Mouse (Mus musculus) neural tube, embryonic 15.5 days (tissue): ENCODE measurements at regions not wholly inside any gene's neighbourhood (a gene's known extent, or its start where the extent isn't known, plus 50 kb on each side); places are given as distances from the start of the nearest gene placed in this dataset.

Experiments used
- ATAC-seq: fragments of 200-750 bp; cut with Nextera tagmentation; 2 replicates; pipeline ENCODE4 v1.8.0; 2017; ENCODE audit warnings: mild to moderate bottlenecking, moderate TSS enrichment, moderate library complexity; ENCODE audit not compliant: low FRiP score
- H3K27ac ChIP-seq: fragments of 300-500 bp; sonication (generic); replicated peaks from 2 replicates; pipeline ENCODE4 v1.5.1; 2015; ENCODE audit warnings: mild to moderate bottlenecking, inconsistent platforms
- H3K27me3 ChIP-seq: fragments of 300-500 bp; sonication (generic); replicated peaks from 2 replicates; pipeline ENCODE4 v1.6.1; 2015; ENCODE audit warnings: inconsistent platforms
- H3K36me3 ChIP-seq: fragments of 300-500 bp; sonication (generic); 2 replicates; pipeline ENCODE4 v1.6.1; 2015; ENCODE audit warnings: inconsistent platforms
- H3K4me1 ChIP-seq: fragments of 300-500 bp; sonication (generic); 2 replicates; pipeline ENCODE4 v1.6.1; 2015; ENCODE audit warnings: inconsistent platforms
- H3K4me2 ChIP-seq: fragments of 300-500 bp; sonication (generic); 2 replicates; pipeline ENCODE4 v1.6.1; 2015; ENCODE audit warnings: inconsistent platforms, mild to moderate bottlenecking, moderate library complexity
- H3K4me3 ChIP-seq: fragments of 300-500 bp; sonication (generic); replicated peaks from 2 replicates; pipeline ENCODE4 v1.5.1; 2015; ENCODE audit warnings: mild to moderate bottlenecking, inconsistent platforms
- H3K9ac ChIP-seq: fragments of 300-500 bp; sonication (generic); replicated peaks from 2 replicates; pipeline ENCODE4 v1.6.1; 2015; ENCODE audit warnings: mild to moderate bottlenecking, inconsistent platforms
- H3K9me3 ChIP-seq: fragments of 300-500 bp; sonication (generic); replicated peaks from 2 replicates; pipeline ENCODE4 v1.6.1; 2016; ENCODE audit warnings: inconsistent platforms
- WGBS: fragments of 180-500 bp; shearing (Covaris S2); methylation state at CpG from one replicate; pipeline ENCODE4 v1.1.7; 2015; ENCODE audit warnings: mixed read lengths; 5-methylcytosine and 5-hydroxymethylcytosine counted together

GRCm38 (mm10) chr13:44346636-44347035, 382.6 kb upstream of the Jarid2 start:
- Histone ChIP-seq H3K9me3 (no peaks in the 10 kb centered on the region), H3K27me3 (no peaks in the 10 kb centered on the region), H3K4me1 (no peaks in the 10 kb centered on the region), H3K36me3 (no peaks in the 10 kb centered on the region), H3K9ac (no peak overlapping the region), H3K27ac (no peak overlapping the region), H3K4me3 (no peak overlapping the region), H3K4me2 (no peak overlapping the region)
- ATAC-seq: no peak
- WGBS: 57% methylated on average over 4 of the region's 4 CpGs

- Histone ChIP-seq H3K9me3 (no peaks in the 10 kb centered on the region), H3K4me3 (no peak overlapping the region), H3K27me3 (no peaks in the 10 kb centered on the region), H3K27ac (no peak overlapping the region), H3K4me2 (no peak overlapping the region), H3K9ac (no peak overlapping the region), H3K4me1 (no peaks in the 10 kb centered on the region), H3K36me3 (no peaks in the 10 kb centered on the region)
- ATAC-seq: no peak
- 57% methylated on average over 9 of the region's 9 CpGs for WGBS
Measured at GRCm38 (mm10) chr13:44347662-44348061, 381.6 kb upstream of the Jarid2 start.

DNA sequence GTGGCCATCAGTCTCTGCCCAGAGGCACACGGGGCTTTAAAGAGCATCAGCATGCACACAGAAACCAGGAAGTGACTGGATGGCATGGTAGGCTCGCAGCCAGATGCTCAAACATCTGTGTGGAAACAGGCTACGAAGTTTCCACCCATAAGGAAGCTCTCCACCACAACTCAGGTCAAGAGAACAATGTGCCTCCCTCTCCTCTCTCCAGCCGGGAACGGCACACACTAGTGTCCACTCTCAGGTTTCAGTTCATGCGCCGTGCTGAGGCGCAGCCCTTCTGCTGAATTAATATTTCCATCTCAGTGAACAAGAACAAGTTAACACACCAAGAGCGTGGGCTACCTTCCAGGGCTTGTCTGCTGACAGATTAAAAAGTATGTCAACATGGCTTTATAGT, 375.4 kb upstream of the Jarid2 start:
- Histone ChIP-seq H3K4me2 (no peak overlapping the region), H3K9me3 (no peaks in the 10 kb centered on the region), H3K4me3 (no peak overlapping the region), H3K27ac (no peak overlapping the region), H3K27me3 (no peaks in the 10 kb centered on the region), H3K4me1 (no peaks in the 10 kb centered on the region), H3K9ac (no peak overlapping the region), H3K36me3 (no peaks in the 10 kb centered on the region)
- ATAC-seq: no peak
- WGBS: 36% methylated on average over 9 of the region's 9 CpGs

DNA sequence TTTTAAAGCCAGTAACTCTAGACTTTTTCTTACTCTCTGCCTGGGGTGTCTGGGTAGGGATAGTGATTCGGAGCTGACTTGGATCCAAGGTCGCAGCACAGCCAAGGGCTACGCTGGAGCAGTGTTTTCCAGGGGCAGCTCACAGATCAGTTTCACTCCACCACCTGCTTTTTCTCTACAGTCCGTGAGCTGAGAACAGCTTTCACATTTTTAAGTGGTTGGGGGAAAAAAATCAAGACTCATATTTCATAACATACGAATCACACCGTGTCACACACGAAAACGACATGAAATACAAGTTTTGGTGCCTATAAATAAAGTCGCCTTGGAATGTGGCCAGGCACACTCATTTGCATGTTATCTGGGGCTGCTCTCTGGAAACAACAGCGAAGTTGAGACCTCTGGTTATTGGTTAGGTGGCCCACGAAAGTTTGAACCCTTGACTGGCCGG, 373.5 kb upstream of the Jarid2 start:
- no peak overlapping the region for H3K27ac ChIP-seq
- H3K27me3 ChIP-seq: no peaks in the 10 kb centered on the region
- 64% methylated on average over 12 of the region's 12 CpGs for WGBS
- H3K36me3 ChIP-seq: no peaks in the 10 kb centered on the region
- no peak overlapping the region for H3K9ac ChIP-seq
- no peak overlapping the region for H3K4me3 ChIP-seq
- H3K9me3 ChIP-seq: no peaks in the 10 kb centered on the region
- no peak overlapping the region for H3K4me2 ChIP-seq
- H3K4me1 ChIP-seq: no peaks in the 10 kb centered on the region
- ATAC-seq: no peak

DNA sequence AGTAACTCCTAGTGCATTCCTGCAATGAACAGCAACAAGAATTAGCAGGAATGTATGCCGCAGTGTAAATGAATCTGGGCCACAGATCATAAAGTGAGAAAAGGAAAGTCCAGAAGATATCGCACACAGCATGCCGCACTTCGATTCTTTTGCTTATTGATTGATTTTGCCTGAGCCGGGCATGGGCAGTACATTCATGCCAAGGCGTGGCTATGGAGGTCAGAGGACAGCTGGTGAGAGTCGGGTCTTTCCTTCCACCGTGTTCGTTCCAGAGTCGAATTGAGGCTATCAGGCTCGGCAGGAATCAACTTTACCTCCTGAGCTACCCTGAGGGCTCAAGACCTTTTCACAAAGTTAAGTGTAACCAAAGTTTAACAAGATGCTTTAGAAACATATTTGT, 372.3 kb upstream of the Jarid2 start:
- 90% methylated on average over 11 of the region's 11 CpGs for WGBS
- Histone ChIP-seq H3K27me3 (no peaks in the 10 kb centered on the region), H3K27ac (no peak overlapping the region), H3K9ac (no peak overlapping the region), H3K4me1 (no peaks in the 10 kb centered on the region), H3K4me3 (no peak overlapping the region), H3K4me2 (no peak overlapping the region), H3K36me3 (no peaks in the 10 kb centered on the region), H3K9me3 (no peaks in the 10 kb centered on the region)
- ATAC-seq: no peak

DNA sequence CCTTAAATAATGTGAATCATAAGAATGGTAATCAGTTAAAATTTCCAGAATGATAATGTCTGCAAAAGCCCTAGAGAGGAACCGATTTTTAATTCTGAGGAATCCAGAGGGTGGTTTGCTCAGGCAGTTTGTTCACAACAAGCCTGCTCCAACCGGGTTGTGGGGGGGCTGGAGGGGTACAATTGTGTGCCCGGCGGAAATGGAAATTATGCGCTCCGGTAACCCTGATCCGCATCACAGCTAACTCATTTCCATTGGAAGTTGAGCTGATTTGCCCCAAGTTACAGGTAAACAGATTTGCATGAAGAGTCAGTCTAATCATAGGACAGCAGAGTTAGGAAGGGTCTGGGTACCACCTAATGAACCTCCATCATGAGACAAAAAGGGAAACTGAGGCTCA, 369.9 kb upstream of the Jarid2 start:
- Histone ChIP-seq H3K27me3 (no peaks in the 10 kb centered on the region), H3K36me3 (no peaks in the 10 kb centered on the region), H3K27ac (no peak overlapping the region), H3K4me1 (no peaks in the 10 kb centered on the region), H3K4me3 (no peak overlapping the region), H3K9ac (no peak overlapping the region), H3K4me2 (no peak overlapping the region), H3K9me3 (no peaks in the 10 kb centered on the region)
- ATAC-seq: no peak
- WGBS: 73% methylated on average over 7 of the region's 7 CpGs

DNA sequence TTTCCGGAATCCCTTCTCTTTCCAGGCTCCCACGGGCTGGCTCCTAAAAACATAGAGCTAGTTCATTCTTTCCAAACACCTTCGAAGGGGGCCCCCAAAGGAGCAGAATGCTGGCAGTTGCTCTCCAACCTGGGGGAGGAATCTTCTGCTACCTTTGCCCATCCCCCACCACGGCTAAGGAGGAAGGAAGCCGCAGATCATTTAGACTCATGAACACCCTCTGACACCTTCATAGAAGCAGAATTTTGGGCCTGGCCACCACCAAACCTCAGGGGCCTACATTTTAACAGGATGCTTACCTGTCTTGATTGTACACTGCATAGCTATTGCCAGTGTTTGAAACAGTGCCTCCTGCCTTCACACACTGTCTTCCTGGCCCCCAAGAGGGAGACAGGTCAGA, 369.3 kb upstream of the Jarid2 start:
- Histone ChIP-seq H3K9ac (no peak overlapping the region), H3K4me1 (no peaks in the 10 kb centered on the region), H3K36me3 (no peaks in the 10 kb centered on the region), H3K27me3 (no peaks in the 10 kb centered on the region), H3K4me3 (no peak overlapping the region), H3K27ac (no peak overlapping the region), H3K4me2 (no peak overlapping the region), H3K9me3 (no peaks in the 10 kb centered on the region)
- WGBS: 76% methylated on average over 5 of the region's 5 CpGs
- no peak for ATAC-seq

GRCm38 (mm10) chr13:44360725-44361290, 368.5 kb upstream of the Jarid2 start:
- no peak for ATAC-seq
- Histone ChIP-seq H3K9me3 (no peaks in the 10 kb centered on the region), H3K4me3 (no peak overlapping the region), H3K4me1 (no peaks in the 10 kb centered on the region), H3K4me2 (no peak overlapping the region), H3K27me3 (no peaks in the 10 kb centered on the region), H3K27ac (no peak overlapping the region), H3K36me3 (no peaks in the 10 kb centered on the region), H3K9ac (no peak overlapping the region)
- 76% methylated on average over 15 of the region's 15 CpGs for WGBS

DNA sequence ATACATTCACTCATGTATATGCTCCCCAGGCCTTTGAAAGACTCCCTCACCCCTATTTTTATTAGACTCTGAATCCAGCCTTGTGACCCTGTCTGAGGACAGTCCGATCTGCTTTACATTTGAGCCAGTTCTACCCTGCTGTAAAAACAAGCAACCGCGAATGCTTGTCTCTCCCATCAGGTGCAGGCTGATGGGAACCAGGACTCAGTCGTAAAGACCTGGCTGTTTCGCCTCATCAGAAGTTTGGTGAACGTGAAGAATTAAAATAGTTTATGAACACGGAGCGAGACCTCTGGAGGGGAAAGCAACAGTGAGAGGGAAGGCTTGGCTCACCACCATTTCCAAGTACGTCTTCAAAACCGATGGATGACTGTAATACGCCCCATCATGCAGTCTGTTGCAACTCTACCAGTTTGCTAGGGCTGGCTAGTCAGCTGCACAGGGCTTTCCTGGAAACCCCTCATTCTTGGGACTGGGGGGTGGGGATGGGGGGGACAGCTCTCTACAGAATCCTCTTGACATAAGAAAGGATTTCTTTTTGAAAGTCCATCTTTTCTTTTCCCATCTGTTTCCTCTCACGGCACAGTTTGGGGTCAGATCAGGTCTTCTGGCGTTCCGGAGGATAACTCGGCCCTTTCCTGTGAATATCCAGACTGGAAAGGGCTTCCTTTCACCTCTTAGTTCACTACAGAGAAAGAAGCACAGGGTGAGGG, 366.8 kb upstream of the Jarid2 start:
- no peak overlapping the region for H3K4me3 ChIP-seq
- H3K4me1 ChIP-seq: no peaks in the 10 kb centered on the region
- no peak for ATAC-seq
- no peaks in the 10 kb centered on the region for H3K36me3 ChIP-seq
- no peak overlapping the region for H3K27ac ChIP-seq
- H3K9me3 ChIP-seq: no peaks in the 10 kb centered on the region
- no peak overlapping the region for H3K4me2 ChIP-seq
- no peaks in the 10 kb centered on the region for H3K27me3 ChIP-seq
- 59% methylated on average over 15 of the region's 15 CpGs for WGBS
- H3K9ac ChIP-seq: no peak overlapping the region

DNA sequence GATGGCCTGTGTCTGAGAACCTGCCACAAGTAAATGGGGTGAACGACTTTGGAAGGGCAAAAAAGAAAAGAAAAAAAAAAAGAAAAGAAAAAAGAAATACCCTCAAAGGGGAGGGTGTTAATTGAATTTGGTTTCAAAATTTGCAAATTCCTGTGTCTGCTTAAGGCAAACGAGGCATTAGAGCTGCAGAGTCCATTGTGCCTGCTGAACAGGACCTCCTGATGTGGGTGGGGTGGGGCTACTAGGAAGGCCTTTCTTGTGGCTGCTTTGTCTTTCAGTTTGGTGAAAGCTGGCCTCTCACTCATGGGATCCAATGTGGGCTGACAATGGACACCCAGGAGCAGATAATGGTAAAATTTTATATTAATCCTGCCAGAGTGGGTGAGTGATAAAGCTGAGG, 366.3 kb upstream of the Jarid2 start:
- Histone ChIP-seq H3K9me3 (no peaks in the 10 kb centered on the region), H3K4me3 (no peak overlapping the region), H3K4me2 (no peak overlapping the region), H3K36me3 (no peaks in the 10 kb centered on the region), H3K9ac (no peak overlapping the region), H3K27ac (no peak overlapping the region), H3K4me1 (no peaks in the 10 kb centered on the region), H3K27me3 (no peaks in the 10 kb centered on the region)
- no peak for ATAC-seq
- WGBS: 5% methylated on average over 2 of the region's 2 CpGs

GRCm38 (mm10) chr13:44369301-44369700, 360.0 kb upstream of the Jarid2 start:
- no peak overlapping the region for H3K9ac ChIP-seq
- H3K9me3 ChIP-seq: no peaks in the 10 kb centered on the region
- no peak overlapping the region for H3K4me2 ChIP-seq
- H3K36me3 ChIP-seq: no peaks in the 10 kb centered on the region
- no peak overlapping the region for H3K4me3 ChIP-seq
- no peak overlapping the region for H3K27ac ChIP-seq
- 0 out of 2 replicates have a peak, but pooled peaks cover 6% of the 10 kb centered on the region for H3K4me1 ChIP-seq
- no peaks in the 10 kb centered on the region for H3K27me3 ChIP-seq
- 41% methylated on average over 7 of the region's 7 CpGs for WGBS
- no peak for ATAC-seq

- H3K9me3 ChIP-seq: no peaks in the 10 kb centered on the region
- no peak overlapping the region for H3K9ac ChIP-seq
- H3K36me3 ChIP-seq: no peaks in the 10 kb centered on the region
- 89% methylated on average over 6 of the region's 6 CpGs for WGBS
- H3K4me1 ChIP-seq: 0 out of 2 replicates have a peak, but pooled peaks cover 13% of the 10 kb centered on the region
- no peak overlapping the region for H3K4me3 ChIP-seq
- ATAC-seq: no peak
- no peak overlapping the region for H3K4me2 ChIP-seq
- H3K27me3 ChIP-seq: no peaks in the 10 kb centered on the region
- H3K27ac ChIP-seq: no peak overlapping the region
Measured at GRCm38 (mm10) chr13:44372361-44372877, 356.9 kb upstream of the Jarid2 start.
